Mouse (Mus musculus): ENCODE results near the gene Dmac2.

- TF ChIP-seq CTCF (IDR thresholded peaks at IDR 0.05; ENCODE audit: borderline replicate concordance, control insufficient read depth, extremely low read depth, insufficient read depth, low read length, poor library complexity), result no peak
- TF ChIP-seq POLR2A (IDR thresholded peaks at IDR 0.05; ENCODE audit: control insufficient read depth, extremely low read depth, insufficient read depth, low read length, poor library complexity), result no peak
Observed at GRCm38 (mm10) chr7:25645074-25645473, 25.9 kb downstream of the Dmac2 start.

Measured in thymus, adult 2 months (tissue).